Mouse (Mus musculus) limb, embryonic 11.5 days (tissue): Measurements from ENCODE around the gene Flot1. TPM values are rescaled to one million over a fixed set of nuclear protein-coding genes. Genes with fewer than 3 reads are reported as not detected.

Experiments used
- ATAC-seq: fragments of 200-750 bp; cut with Nextera tagmentation; 2 replicates; pipeline ENCODE4 v1.8.0; 2017; ENCODE audit warnings: low read depth; ENCODE audit not compliant: insufficient number of reproducible peaks, low FRiP score, low TSS enrichment
- DNase-seq: peaks from one replicate; pipeline ENCODE4 v3.0.0-alpha.2; 2015; ENCODE audit warnings: low spot score
- H3K27ac ChIP-seq: fragments of 300-500 bp; sonication (generic); replicated peaks from 2 replicates; pipeline ENCODE4 v1.5.1; 2014; ENCODE audit warnings: low read depth, mild to moderate bottlenecking, low read length
- H3K27me3 ChIP-seq: fragments of 300-500 bp; sonication (generic); 2 replicates; pipeline ENCODE4 v1.6.1; 2014; ENCODE audit warnings: mild to moderate bottlenecking, low read length, mixed read lengths; ENCODE audit not compliant: control insufficient read depth, insufficient read depth
- H3K36me3 ChIP-seq: fragments of 300-500 bp; sonication (generic); 2 replicates; pipeline ENCODE4 v1.6.1; 2014; ENCODE audit warnings: mild to moderate bottlenecking, low read length, moderate library complexity, mixed read lengths; ENCODE audit not compliant: control insufficient read depth, insufficient read depth
- H3K4me1 ChIP-seq: fragments of 300-500 bp; sonication (generic); 2 replicates; pipeline ENCODE4 v1.6.1; 2014; ENCODE audit warnings: low read length, mixed read lengths; ENCODE audit not compliant: control insufficient read depth, insufficient read depth
- H3K4me2 ChIP-seq: fragments of 300-500 bp; sonication (generic); 2 replicates; pipeline ENCODE4 v1.6.1; 2014; ENCODE audit warnings: low read depth, mild to moderate bottlenecking, moderate library complexity; ENCODE audit not compliant: severe bottlenecking
- H3K4me3 ChIP-seq: fragments of 300-500 bp; sonication (generic); 2 replicates; pipeline ENCODE4 v1.5.1; 2014; ENCODE audit warnings: low read depth, low read length
- H3K9ac ChIP-seq: fragments of 300-500 bp; sonication (generic); 2 replicates; pipeline ENCODE4 v1.6.1; 2014; ENCODE audit warnings: mild to moderate bottlenecking, low read length
- H3K9me3 ChIP-seq: fragments of 300-500 bp; sonication (generic); 2 replicates; pipeline ENCODE4 v1.6.1; 2016; ENCODE audit warnings: low read length; ENCODE audit not compliant: control insufficient read depth
- WGBS: fragments of 180-500 bp; shearing (Covaris S2); extraction: QIAGEN DNeasy Blood & Tissue Kit; methylation state at CpG from one replicate; pipeline ENCODE4 v1.1.7; 2014; 5-methylcytosine and 5-hydroxymethylcytosine counted together
- polyA plus RNA-seq: library from polyadenylated mRNA; unstranded; fragments of >200 nt; fragmentation: Nextera tagmentation; extraction: Ambion mirVana; gene quantifications from 2 replicates; pipeline ENCODE4 v1.2.1, GENCODE M21; 2014

Gene Flot1
- 47.1 and 47.8 TPM in 2 replicates for polyA plus RNA-seq

DNA sequence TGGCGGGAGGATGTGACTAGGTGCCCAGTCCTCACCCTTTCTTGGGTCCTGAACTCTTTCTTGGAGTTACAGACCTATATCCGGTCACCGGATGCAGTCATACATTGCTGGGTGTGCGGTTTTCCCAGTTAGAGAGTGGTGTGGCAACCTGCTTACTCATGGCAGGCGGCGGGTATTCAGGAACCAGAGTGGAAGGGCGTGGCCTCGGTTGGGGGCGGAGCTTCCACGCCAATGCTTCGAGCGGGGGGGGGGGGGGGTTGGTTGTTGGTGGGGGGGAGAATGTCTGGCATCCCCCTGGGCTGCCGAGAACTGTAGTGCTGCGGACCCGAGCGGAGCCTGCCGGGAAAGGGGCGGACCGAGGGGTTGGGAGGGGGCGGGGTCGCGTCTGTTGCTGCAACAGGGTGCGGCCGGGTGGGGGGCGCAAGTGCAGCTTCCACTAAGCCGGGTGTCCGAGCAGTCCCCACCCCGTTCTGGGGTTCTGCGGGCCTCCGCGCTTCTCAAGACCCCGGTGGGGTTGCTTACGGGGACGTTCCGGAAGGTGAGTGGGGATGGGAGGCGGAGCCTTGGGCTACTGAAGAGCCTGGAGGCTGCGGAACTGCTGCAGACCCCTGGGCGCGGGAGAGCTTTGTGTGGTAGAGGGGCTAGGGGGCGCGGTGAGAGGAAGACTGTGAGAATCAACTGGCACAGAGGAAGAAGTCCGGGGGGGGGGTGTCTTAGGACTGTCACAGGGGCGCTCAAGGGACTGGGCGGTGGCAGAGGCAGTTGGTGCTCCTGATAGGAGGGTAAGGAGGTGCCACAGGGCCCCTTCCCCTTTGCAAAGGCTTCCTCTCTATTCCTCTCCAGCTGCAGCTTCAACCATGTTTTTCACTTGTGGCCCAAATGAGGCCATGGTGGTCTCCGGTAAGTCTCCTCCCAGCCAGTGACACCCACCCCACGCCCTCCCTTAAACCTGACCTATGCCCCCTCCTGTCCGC is at the start of gene Flot1:
Gene Flot1, plus strand, starts transcription at position 267 of the 974 bp plus-strand sequence.
- under 1% methylated on average over 44 of the region's 47 CpGs for WGBS
- Histone ChIP-seq H3K27ac (peak within 1 kb of the TSS; percentile 77; the same call in 1 of the 2 replicates), H3K9ac (peak within 1 kb of the TSS; percentile 76), H3K9me3 (no peaks in the 10 kb centered on the region), H3K27me3 (0 out of 2 replicates have a peak, but pooled peaks cover 2% of the 10 kb centered on the region), H3K36me3 (peaks cover 16% of the 10 kb centered on the region; the same call in 1 of the 2 replicates), H3K4me1 (peaks cover 6% of the 10 kb centered on the region; the same call in 1 of the 2 replicates), H3K4me3 (peak within 1 kb of the TSS; percentile 66), H3K4me2 (peak within 1 kb of the TSS; percentile 92)
- peak; percentile 91 for DNase-seq
- ATAC-seq = peak; percentile 88

DNA sequence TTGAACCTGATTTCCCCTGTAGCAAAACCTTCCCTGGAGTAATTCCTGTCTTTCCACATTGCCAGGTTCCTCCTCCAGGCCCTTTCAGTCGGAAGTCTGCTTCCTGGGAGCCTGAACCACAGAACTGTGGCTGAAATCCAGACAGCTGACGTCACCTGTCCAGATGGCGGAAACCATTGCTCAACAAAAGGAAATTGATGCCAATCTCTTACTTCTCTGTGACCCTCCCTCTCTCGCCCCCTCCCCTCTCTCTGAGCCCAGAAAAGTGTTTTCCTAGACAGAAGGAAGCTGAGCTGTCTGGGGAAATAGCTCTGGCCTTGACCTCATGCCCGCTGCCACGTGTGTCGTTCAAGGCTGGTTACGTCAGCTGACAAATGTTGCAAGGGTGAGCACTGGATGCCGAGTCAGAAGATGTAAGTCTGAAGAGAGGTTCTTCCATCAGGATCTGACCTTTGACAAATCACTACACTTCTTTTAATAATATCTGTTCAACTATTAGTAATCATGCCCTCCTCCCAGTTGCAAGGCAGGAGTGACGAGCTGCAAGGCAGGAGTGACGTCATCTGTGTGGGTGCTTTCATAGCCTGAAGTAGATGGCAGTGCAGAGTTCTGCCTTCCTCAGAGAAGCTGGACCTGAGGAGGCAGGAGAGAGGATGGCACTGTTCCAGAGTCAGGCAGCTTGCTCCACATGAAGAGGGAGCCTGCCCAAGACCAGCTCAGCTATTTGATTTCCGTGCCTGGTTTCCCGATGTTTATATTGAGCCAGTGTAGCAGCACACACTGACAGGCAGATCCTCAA is 46.0 kb upstream of the Flot1 start:
- Histone ChIP-seq H3K4me3 (no peak overlapping the region), H3K36me3 (no peaks in the 10 kb centered on the region), H3K4me2 (no peak overlapping the region), H3K27ac (no peak overlapping the region), H3K9me3 (no peaks in the 10 kb centered on the region), H3K27me3 (no peaks in the 10 kb centered on the region), H3K9ac (no peak overlapping the region), H3K4me1 (no peaks in the 10 kb centered on the region)
- 63% methylated on average over 13 of the region's 13 CpGs for WGBS
- DNase-seq (peak; percentile 23), ATAC-seq (0 out of 2 replicates have a peak, but pooled peaks have one; percentile 39)

DNA sequence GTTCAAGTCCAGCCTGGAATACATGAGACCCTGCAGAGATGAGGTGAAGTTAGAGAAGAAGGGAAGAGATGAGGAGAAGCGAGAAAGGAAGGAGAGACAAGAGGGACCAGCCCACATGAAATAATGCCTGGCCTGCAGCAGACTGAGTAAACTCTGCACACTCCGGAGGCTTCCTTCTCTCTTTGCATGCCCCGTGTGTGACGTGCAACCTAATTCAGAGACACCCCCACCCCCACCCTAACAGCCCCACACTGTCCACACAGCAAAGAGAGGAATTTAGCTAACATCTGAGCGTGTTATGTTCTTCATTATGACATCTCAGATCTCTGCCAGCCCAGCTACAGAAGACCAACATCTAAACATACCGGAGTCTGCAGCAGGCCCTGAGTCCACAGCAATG is 44.1 kb upstream of the Flot1 start:
- Histone ChIP-seq H3K4me3 (no peak overlapping the region), H3K9me3 (no peaks in the 10 kb centered on the region), H3K27me3 (no peaks in the 10 kb centered on the region), H3K4me1 (no peaks in the 10 kb centered on the region), H3K36me3 (no peaks in the 10 kb centered on the region), H3K9ac (no peak overlapping the region), H3K4me2 (no peak overlapping the region), H3K27ac (no peak overlapping the region)
- WGBS = 71% methylated on average over 6 of the region's 6 CpGs
- ATAC-seq (no peak), DNase-seq (no peak)

DNA sequence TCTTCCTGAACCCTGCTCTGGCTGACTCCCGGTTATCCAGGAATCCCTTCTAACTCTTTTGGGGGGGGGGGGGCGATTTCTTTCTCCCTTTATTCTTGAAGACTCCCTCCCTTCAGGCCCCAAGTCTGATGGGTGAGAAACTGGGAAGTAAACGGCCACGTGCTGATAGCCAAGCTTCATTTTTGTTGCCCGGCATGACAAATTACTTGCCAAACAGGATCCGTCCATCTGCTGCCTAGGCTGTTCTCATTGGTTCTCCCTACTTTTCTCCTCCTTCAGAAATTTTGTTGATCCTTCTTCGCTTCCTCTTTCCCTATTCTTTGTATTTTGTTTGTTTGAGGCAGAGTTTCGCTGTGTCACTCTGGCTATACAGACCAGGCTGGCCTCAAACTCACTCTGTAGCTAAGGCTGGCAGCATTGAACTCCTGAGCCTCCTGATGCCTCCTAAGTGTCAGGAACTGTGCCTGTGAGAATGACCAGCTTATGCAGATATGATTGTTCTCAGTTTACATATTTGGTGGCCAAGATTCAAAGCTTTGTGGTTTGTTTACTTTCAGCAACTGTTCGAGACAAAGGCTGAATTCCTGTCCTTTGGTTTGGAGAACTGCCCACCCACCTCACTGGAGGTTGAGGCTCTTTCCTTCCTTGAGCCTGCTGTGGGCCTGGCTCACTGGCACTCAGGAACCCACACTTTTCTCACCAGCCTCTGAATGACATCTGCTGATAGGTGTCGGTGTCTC is 43.4 kb upstream of the Flot1 start:
- no peaks in the 10 kb centered on the region for H3K4me1 ChIP-seq
- no peaks in the 10 kb centered on the region for H3K27me3 ChIP-seq
- 72% methylated on average over 10 of the region's 10 CpGs for WGBS
- ATAC-seq (no peak), DNase-seq (no peak)
- no peak overlapping the region for H3K9ac ChIP-seq
- no peak overlapping the region for H3K4me3 ChIP-seq
- H3K9me3 ChIP-seq = no peaks in the 10 kb centered on the region
- H3K36me3 ChIP-seq = no peaks in the 10 kb centered on the region
- no peak overlapping the region for H3K27ac ChIP-seq
- no peak overlapping the region for H3K4me2 ChIP-seq

DNA sequence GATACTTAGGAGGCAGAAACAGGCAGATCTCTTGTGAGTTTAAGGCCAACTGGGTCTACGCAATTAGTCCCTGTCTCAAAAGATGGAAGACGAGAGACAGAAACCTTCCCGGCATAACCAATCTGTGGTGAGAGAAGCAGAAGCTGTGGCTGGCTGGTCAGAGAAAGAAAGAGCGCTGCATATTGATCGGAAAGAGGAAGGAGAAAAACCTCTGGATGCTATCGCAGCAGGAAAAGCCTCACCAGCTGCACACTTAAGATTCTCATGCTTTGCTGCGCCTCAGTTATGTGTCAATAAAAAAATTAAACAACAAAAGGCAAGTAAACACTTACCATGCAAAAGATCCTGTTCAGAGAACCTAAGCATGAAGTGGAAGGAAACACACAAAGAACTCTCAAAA is 42.7 kb upstream of the Flot1 start:
- H3K27ac ChIP-seq = no peak overlapping the region
- no peak for ATAC-seq
- WGBS = 90% methylated on average over 7 of the region's 7 CpGs

DNA sequence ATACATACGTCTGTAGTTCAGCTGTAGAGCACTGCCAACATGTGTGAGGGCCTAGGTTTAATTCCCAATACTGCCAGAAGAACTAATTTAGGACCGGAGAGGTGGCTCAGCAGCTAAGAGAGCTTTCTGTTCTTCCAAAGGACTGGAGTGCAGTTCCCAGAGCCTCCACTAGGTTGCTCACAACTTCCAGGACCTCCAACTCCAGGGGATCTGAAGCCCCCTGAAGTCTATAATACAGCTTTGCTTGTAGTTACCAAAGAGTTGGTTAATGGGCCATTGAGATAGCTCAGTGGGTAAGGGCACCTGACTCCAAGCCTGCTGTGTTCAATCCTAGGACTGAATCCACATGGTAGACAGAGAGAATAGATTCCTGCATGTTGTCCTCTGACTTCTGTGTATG is 40.6 kb upstream of the Flot1 start:
- ATAC-seq = no peak
- Histone ChIP-seq H3K9me3 (no peaks in the 10 kb centered on the region), H3K9ac (no peak overlapping the region), H3K27ac (no peak overlapping the region), H3K4me3 (no peak overlapping the region), H3K27me3 (no peaks in the 10 kb centered on the region), H3K36me3 (no peaks in the 10 kb centered on the region), H3K4me1 (no peaks in the 10 kb centered on the region), H3K4me2 (no peak overlapping the region)
- WGBS = 78% methylated on average over 2 of the region's 2 CpGs
- peak; percentile 47 for DNase-seq

More for the DNA sequence above, 42.7 kb upstream of the Flot1 start:
- DNase-seq = no peak
- Histone ChIP-seq H3K36me3 (no peaks in the 10 kb centered on the region), H3K27me3 (no peaks in the 10 kb centered on the region), H3K4me3 (no peak overlapping the region), H3K9me3 (no peaks in the 10 kb centered on the region), H3K9ac (no peak overlapping the region), H3K4me2 (no peak overlapping the region), H3K4me1 (no peaks in the 10 kb centered on the region)

DNA sequence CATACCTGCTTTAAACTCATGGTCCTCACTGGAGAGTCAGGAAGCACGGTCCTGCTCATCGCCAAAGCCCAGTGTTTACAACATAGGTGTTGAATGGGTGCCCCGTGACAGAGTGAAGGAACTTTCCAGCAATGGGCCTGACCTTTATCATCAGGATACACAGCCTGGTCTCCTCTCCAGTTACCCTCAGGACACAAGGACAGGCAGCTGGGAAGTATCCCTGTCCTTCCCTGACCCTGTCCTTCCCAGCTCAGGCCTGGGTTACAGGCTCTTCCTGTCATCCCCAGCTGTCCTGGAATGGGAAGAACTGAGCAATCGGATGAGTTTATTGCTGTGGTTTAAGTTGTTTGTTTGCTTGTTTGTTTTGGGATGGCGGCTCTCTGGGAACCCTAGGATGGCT is 40.1 kb upstream of the Flot1 start:
- H3K27ac ChIP-seq = no peak overlapping the region
- ATAC-seq = no peak
- no peaks in the 10 kb centered on the region for H3K4me1 ChIP-seq
- no peak for DNase-seq
- WGBS = 84% methylated on average over 5 of the region's 5 CpGs
- no peaks in the 10 kb centered on the region for H3K27me3 ChIP-seq
- no peaks in the 10 kb centered on the region for H3K9me3 ChIP-seq
- no peaks in the 10 kb centered on the region for H3K36me3 ChIP-seq
- H3K4me3 ChIP-seq = no peak overlapping the region
- H3K9ac ChIP-seq = no peak overlapping the region
- no peak overlapping the region for H3K4me2 ChIP-seq

DNA sequence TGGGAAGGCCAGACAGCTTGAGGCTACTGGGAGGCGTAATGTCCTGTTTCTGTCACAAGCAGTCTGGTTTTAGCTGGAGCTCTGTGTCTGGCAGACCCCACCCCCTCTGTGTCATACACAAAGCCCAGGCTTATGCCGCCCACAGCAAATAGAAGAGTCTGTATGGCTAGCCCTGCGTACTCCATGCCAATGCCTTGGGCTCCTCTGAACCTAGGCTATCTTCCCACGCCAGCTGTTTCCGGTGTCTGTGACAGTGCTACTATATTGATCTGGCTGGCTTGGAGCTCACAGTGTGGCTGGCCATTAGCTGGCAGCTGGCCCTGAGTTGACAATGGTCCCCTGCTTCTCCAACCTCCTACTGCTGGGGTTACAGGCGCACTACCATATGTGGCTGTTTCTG is 39.1 kb upstream of the Flot1 start:
- DNase-seq (no peak), ATAC-seq (no peak)
- 86% methylated on average over 6 of the region's 6 CpGs for WGBS
- Histone ChIP-seq H3K4me2 (no peak overlapping the region), H3K4me1 (no peaks in the 10 kb centered on the region), H3K4me3 (no peak overlapping the region), H3K9ac (no peak overlapping the region), H3K27me3 (no peaks in the 10 kb centered on the region), H3K27ac (no peak overlapping the region), H3K36me3 (no peaks in the 10 kb centered on the region), H3K9me3 (no peaks in the 10 kb centered on the region)
